8 mouse cellular contexts compared by ENCODE assay signal in genomic region chr14:31831370-31831712, GRCm38 (mm10). TPM values are rescaled to one million over a fixed set of nuclear protein-coding genes. Genes with fewer than 3 reads are reported as not detected.
DNase-seq lines count a peak whose midpoint lies in the region; ATAC-seq lines count a peak whose summit lies in the region.

No protein-coding gene starts in this region.

- H3K4me3 ChIP-seq in embryonic facial prominence, embryonic 13.5 days: peak overlapping the region; percentile 93
- H3K4me3 ChIP-seq in hindbrain, embryonic 13.5 days: peak overlapping the region; percentile 66
- H3K4me3 ChIP-seq in macrophage (ENCODE audit: inconsistent target): peak overlapping the region; percentile 53
- H3K4me3 ChIP-seq in stomach, embryonic 16.5 days (replicated peaks; ENCODE audit: low read length): peak overlapping the region; percentile 58

- H3K27me3 ChIP-seq in embryonic facial prominence, embryonic 13.5 days: no peaks in the 10 kb centered on the region
- no peaks in the 10 kb centered on the region for H3K27me3 ChIP-seq in hindbrain, embryonic 13.5 days
- H3K27me3 ChIP-seq in stomach, embryonic 16.5 days (ENCODE audit: control insufficient read depth, insufficient read depth, low read length): no peaks in the 10 kb centered on the region

- no peak overlapping the region for H3K27ac ChIP-seq in embryonic facial prominence, embryonic 13.5 days
- H3K27ac ChIP-seq in hindbrain, embryonic 13.5 days: peak overlapping the region; percentile 95
- H3K27ac ChIP-seq in macrophage: no peak overlapping the region
- 0 out of 2 replicates have a peak overlapping the region, but pooled peaks have one; percentile 29 for H3K27ac ChIP-seq in stomach, embryonic 16.5 days (ENCODE audit: low read length)

- peak overlapping the region; percentile 74 for H3K9ac ChIP-seq in embryonic facial prominence, embryonic 13.5 days
- H3K9ac ChIP-seq in hindbrain, embryonic 13.5 days: peak overlapping the region; percentile 79
- H3K9ac ChIP-seq in stomach, embryonic 16.5 days (ENCODE audit: low read length): peak overlapping the region; percentile 92

- no peaks in the 10 kb centered on the region for H3K79me2 ChIP-seq in macrophage (ENCODE audit: inconsistent target)

- H3K4me2 ChIP-seq in embryonic facial prominence, embryonic 13.5 days: peak overlapping the region; percentile 81
- H3K4me2 ChIP-seq in hindbrain, embryonic 13.5 days: peak overlapping the region; percentile 70
- peak overlapping the region; percentile 87 for H3K4me2 ChIP-seq in stomach, embryonic 16.5 days (ENCODE audit: low read depth, low read length)

- H3K9me3 ChIP-seq in embryonic facial prominence, embryonic 13.5 days: no peaks in the 10 kb centered on the region
- peaks cover 3% of the 10 kb centered on the region; the same call in 1 of the 2 replicates for H3K9me3 ChIP-seq in hindbrain, embryonic 13.5 days
- H3K9me3 ChIP-seq in stomach, embryonic 16.5 days (replicated peaks; ENCODE audit: control insufficient read depth, low read length): no peaks in the 10 kb centered on the region

- H3K4me1 ChIP-seq in embryonic facial prominence, embryonic 13.5 days: peaks cover 7% of the 10 kb centered on the region; the same call in 1 of the 2 replicates
- H3K4me1 ChIP-seq in hindbrain, embryonic 13.5 days (replicated peaks): peaks cover 18% of the 10 kb centered on the region
- peaks cover 4% of the 10 kb centered on the region for H3K4me1 ChIP-seq in stomach, embryonic 16.5 days (ENCODE audit: control insufficient read depth, insufficient read depth, low read length)

- DNase-seq in thymus, postnatal 4 days: peak; percentile 15
- DNase-seq in thymus, postnatal 0 days (ENCODE audit: low spot score): no peak
- DNase-seq in left cerebral cortex, adult 8-10 months (ENCODE audit: low spot score in 2 of 2): peak; percentile 36 to 71

- ATAC-seq in embryonic facial prominence, embryonic 13.5 days (ENCODE audit: insufficient number of reproducible peaks, insufficient read depth, low FRiP score, low TSS enrichment, low read depth): no peak
- ATAC-seq in hindbrain, embryonic 13.5 days (ENCODE audit: low FRiP score): no peak
- no peak for ATAC-seq in stomach, embryonic 16.5 days (ENCODE audit: insufficient read depth, low FRiP score)
- ATAC-seq in erythroid progenitor cell, adult 5-6 weeks (replicated peaks; ENCODE audit: low FRiP score, poor library complexity, severe bottlenecking): no peak

- H3K36me3 ChIP-seq in embryonic facial prominence, embryonic 13.5 days: no peaks in the 10 kb centered on the region
- H3K36me3 ChIP-seq in hindbrain, embryonic 13.5 days: no peaks in the 10 kb centered on the region
- H3K36me3 ChIP-seq in macrophage (ENCODE audit: inconsistent target): no peaks in the 10 kb centered on the region
- H3K36me3 ChIP-seq in stomach, embryonic 16.5 days (ENCODE audit: control insufficient read depth, insufficient read depth, low read length): no peaks in the 10 kb centered on the region

- 4% methylated on average over 7 of the region's 7 CpGs for WGBS in embryonic facial prominence, embryonic 13.5 days
- WGBS in hindbrain, embryonic 13.5 days: 2% methylated on average over 7 of the region's 7 CpGs
- WGBS in macrophage (ENCODE audit: missing documents): 3% methylated on average over 7 of the region's 7 CpGs
- WGBS in stomach, embryonic 16.5 days: 6% methylated on average over 7 of the region's 7 CpGs

RNA-seq across cellular contexts. Expression of gene Ankrd28, which starts 0.9 kb away (rescaled TPM):
- 9.2 and 11.1 TPM in 2 replicates for polyA plus RNA-seq in thymus, postnatal 0 days (2015; fragmentation: Nextera tagmentation; extraction: Ambion mirVana)
- 10.6 and 10.9 TPM in 2 replicates for polyA plus RNA-seq in embryonic facial prominence, embryonic 13.5 days (2015; fragmentation: Nextera tagmentation; extraction: Ambion mirVana)
- polyA plus RNA-seq in hindbrain, embryonic 13.5 days (2015; fragmentation: Nextera tagmentation; extraction: Ambion mirVana): 7.8 and 8.5 TPM in 2 replicates
- 10 to 100 TPM; 61.3 to 65.9 (median 64.2) TPM for total RNA-seq in left cerebral cortex, adult 8-10 months (2022)
- 100 to 1,000 TPM in 23 of 26 experiments, 10 to 100 TPM in 3; 46.0 to 707 (median 189) TPM for total RNA-seq in macrophage (2018; cell fraction: chromatin; rRNA removed)
- 10 to 100 TPM; 18.8 to 67.5 (median 31.5) TPM for total RNA-seq in macrophage (2018; cell fraction: cytosol; rRNA removed)
- total RNA-seq in macrophage (2018; cell fraction: nucleus; rRNA removed): 100 to 1,000 TPM in 16 of 26 experiments, 10 to 100 TPM in 10; 36.8 to 315 (median 121) TPM
- 20.1 to 31.8 TPM (median 23.4 TPM) in 3 replicates for polyA plus RNA-seq in macrophage (2018)
- 7.2 and 8.4 TPM in 2 replicates for polyA plus RNA-seq in stomach, embryonic 16.5 days (2015; fragmentation: Nextera tagmentation; extraction: Ambion mirVana)
- 21.4 and 21.6 TPM in 2 replicates for total RNA-seq in erythroid progenitor cell, adult 5-6 weeks (2015; ENCODE audit: low replicate concordance)
- total RNA-seq in erythroid progenitor cell, adult 5-6 weeks (2017; ENCODE audit: low replicate concordance): 20.4 and 26.2 TPM in 2 replicates

Comparison
In these comparisons a context has a peak if more than half of its experiments do, and no peak if none do; other contexts are left out.
1. H3K27ac ChIP-seq: peak in hindbrain, embryonic 13.5 days (single experiment) and stomach, embryonic 16.5 days (single experiment); none in embryonic facial prominence, embryonic 13.5 days (single experiment) and macrophage (single experiment).
2. Peak in every context shown above with its lines, with median percentiles within 50 percentile points of each other: H3K4me2 ChIP-seq, H3K4me3 ChIP-seq and H3K9ac ChIP-seq.